Mouse (Mus musculus): Measurements from ENCODE around the gene Oprd1. TPM values are rescaled to one million over a fixed set of nuclear protein-coding genes. Genes with fewer than 3 reads are reported as not detected.

Gene Oprd1
- polyA plus RNA-seq (2012; rRNA removed) = 0.20 and 0.56 TPM in 2 replicates

DNA sequence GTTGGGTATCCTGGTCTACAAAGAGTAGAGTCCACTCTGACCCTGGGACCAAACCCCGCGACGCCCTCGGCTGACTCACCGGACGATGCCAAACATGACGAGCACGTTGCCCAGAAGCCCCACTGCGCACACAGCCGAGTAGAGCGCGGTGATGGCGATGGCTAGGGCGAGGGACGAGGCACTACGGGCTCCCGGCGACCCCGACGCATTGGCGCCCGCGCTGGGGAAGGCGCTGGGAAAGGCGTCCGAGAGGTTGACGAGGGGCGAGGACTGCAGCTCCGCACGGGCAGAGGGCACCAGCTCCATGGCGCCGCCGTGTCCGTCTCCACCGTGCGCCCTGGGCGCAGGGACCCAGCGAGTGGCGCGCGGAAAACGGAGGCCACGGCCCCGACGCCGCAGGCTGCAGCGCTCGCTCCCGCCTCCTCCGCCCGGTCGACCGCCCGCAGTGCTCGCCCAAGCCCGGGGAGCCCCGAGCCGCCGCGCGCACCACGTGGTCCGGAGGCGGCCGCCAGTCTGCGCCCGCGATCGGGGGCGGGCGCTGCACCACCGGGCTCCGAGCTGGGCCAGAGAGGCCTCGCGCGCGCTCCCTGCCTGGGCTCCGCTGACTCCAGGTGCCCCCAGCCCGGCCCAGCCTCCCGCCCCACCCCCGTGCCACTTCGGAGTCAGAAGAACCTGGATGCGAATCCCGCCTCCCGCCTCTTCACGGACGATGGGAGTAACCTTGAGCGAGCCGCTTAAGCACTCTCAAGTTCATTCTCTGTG, at the start of gene Oprd1:
Gene Oprd1, minus strand, starts transcription at position 407 of the 762 bp plus-strand sequence.
- no peak for DNase-seq (ENCODE audit: low read depth, low spot score)
- under 1% methylated on average over 87 of the region's 89 CpGs for WGBS

DNA sequence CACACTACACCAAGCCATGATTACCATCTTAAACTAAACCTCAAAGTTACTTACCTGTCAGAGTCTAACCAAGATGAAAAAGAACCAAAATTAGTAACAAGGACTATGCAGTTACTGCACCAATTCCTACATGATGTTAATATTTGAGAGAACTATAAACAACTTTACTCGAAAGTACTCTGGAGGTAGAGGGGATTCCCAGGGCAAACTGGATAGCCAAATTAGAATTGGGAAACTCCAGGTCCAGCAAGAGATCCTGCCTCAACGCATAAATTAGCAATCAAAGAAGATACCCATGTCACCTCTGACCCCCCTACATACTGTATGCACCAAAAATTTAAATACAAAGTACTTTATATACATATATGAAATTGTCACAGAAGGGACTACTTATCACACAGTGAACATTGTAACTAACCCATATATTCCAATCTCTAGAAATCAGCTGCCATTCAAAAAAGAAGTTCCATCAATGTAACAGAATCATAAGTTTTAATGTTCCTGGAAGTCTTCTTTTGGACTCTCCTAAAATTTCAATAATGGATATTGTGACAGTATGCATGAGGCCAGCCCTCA, 43.6 kb upstream of the Oprd1 start:
- 76% methylated on average over 2 of the region's 2 CpGs for WGBS

DNA sequence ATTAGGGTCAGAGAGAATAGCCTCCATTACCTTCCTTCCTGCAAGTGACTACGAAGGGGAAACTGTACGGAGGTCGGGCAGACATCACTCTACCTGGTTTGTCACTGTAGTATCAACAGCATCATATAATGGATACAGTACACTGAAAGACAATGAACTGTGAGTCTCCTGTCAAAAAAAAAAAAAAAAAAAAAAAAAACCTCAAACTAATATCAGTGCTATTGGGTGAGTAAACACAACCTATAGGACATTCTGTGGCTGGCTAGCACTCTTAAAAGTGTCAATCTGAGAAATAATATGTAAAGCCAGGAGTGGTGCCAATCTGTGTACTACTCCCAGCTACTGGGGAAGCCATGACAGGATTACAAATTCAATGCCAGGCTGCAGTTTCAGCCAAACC, 38.9 kb upstream of the Oprd1 start:
- WGBS = 91% methylated on average over 3 of the region's 3 CpGs
- DNase-seq (ENCODE audit: low read depth, low spot score) = no peak

More for the DNA sequence above, 43.6 kb upstream of the Oprd1 start:
- no peak for DNase-seq (ENCODE audit: low read depth, low spot score)

DNA sequence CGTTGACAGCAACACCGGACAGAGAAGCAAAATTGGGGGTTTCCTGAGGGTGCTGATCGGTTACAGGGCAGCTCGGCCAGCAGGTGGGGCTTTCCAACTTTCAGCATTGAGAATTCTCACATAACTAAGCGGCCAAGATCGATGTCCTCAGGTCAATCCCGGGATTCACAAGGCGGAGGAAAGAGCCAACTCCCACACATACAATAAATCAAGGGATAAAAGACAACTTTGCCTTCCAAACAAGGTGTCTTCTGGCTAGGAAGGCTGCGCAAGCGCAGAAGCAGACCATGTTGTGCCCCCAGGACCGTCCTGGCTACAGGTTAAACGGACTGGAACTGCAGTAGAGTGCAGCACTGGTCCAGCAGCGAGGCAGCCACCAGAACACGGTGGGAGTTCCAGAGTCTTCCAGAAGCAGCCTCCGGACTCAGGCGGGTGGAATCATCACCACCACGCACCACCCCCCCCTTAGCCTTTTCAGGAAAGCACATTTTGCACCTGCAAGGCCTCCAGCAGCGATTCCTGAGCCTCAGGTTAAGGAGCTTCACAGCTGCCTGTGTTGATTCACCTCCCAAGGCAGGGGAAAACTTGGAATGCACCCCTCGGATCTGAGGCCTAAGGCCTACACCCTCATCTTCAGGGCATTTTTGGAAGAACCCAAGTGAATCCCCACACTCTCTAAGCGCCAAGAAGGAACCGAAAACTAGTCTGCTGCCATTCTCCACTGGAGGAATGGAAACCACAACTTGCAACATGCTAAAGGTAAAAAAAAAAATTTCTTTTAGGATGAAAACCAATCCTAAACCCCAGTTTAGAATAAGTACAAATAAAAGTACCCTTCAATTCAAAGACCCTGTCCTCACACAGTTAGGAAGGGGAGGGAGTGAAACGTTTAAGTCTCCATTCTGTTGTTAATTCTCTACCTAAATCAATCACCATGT, 37.7 kb upstream of the Oprd1 start:
- DNase-seq (ENCODE audit: low read depth, low spot score) = no peak
- WGBS = 68% methylated on average over 22 of the region's 22 CpGs

DNA sequence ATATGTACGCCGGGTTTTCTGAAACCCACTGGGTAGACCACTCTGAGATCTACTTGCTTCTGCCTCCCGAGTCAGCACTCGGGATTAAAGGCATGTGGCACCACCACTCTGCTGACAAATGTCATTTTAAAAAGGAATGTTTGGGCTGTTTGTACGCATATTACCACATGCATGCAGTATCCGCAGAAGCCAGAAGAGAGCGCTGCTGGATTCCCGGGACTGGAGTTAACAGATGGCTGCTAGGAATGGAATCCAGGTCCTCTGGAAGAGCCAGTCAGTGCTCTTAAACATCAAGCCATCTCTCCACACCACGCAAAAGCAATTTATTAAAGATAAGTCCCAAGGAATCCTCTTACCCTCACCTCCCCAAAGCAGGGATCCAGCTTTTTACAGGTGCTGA, 36.4 kb upstream of the Oprd1 start:
- no peak for DNase-seq (ENCODE audit: low read depth, low spot score)
- WGBS = 74% methylated on average over 9 of the region's 9 CpGs

DNA sequence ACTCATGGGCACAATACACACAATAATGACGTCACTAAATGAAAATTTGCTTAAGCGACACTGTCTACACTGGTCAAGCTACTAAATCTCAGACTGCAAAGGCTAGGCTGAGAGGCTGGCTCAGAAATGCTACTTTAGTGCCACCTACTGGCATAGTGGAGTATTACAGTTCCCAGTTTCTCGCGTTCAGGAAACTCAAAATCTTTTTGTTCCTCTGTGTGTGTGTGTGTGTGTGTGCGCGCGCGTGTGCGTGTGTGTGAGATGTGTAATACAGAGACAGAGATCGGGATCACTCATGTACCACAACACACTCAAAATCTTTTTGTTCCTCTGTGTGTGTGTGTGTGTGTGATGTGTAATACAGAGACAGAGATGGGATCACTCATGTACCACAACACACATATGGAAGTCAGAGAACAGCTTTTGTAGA, 34.4 kb upstream of the Oprd1 start:
- peak; percentile 67 for DNase-seq (ENCODE audit: low read depth, low spot score)

DNA sequence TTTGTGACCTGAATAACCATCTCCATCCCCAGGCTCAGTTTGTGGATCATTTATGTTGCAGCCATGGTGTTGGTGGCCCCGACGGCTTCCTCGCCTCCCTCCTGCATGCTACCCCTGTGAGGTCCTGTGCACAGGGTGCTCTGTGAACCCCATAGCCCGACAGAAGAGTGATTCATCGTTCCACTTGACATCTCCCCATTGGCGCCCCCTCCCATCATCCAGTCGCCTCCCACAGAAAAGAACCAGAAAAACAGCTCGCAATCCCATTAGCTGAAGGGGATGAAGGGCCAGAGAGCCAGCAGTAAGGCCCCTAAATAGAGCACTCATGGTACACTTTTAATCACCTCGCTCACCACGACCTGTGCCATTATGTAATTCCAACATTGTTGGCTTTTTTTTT, 32.2 kb upstream of the Oprd1 start:
- WGBS = 74% methylated on average over 10 of the region's 10 CpGs
- DNase-seq (ENCODE audit: low read depth, low spot score) = no peak

More for the DNA sequence above, 34.4 kb upstream of the Oprd1 start:
- 3% methylated on average over 10 of the region's 10 CpGs for WGBS

DNA sequence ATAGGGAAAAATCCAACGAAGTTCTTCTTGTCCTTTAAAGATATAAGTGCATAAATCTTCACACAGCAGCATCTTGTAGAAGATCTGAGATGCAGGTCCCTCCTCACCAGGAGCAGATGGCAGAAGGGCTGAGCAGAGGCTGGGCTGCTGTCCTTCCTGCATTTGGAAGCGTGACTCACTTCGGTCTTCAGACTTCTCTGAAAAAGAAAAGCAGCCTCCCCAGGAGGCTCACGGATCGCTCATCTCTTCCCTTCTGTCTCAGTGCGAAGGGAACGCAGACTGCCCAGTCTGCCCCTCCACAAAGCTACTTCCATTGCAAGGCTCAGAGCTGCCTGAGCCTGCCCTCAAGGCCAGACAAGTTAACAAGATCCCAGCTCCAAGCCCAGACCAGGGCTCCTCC, 26.6 kb upstream of the Oprd1 start:
- DNase-seq (ENCODE audit: low read depth, low spot score) = no peak
- 62% methylated on average over 7 of the region's 7 CpGs for WGBS

DNA sequence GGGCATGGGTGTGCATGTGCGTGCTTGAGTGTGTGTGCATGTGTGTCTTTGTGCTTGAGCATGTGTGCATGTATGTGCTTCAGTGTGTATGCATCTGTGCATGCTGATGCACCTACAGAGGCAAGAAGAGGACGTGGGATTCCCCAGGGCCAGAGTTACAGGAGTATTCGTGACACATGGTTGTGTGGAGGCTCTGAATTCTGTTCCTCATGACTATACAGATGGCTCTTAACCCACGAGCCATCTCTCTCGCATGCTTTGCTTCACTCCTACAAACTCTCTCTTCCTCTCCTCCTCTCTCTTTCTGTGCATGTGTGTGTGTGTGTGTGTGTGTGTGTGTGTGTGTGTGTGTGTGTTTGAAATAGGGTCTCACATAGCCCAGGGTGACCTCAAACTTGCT, 25.5 kb upstream of the Oprd1 start:
- WGBS = 76% methylated on average over 5 of the region's 5 CpGs
- no peak for DNase-seq (ENCODE audit: low read depth, low spot score)

DNA sequence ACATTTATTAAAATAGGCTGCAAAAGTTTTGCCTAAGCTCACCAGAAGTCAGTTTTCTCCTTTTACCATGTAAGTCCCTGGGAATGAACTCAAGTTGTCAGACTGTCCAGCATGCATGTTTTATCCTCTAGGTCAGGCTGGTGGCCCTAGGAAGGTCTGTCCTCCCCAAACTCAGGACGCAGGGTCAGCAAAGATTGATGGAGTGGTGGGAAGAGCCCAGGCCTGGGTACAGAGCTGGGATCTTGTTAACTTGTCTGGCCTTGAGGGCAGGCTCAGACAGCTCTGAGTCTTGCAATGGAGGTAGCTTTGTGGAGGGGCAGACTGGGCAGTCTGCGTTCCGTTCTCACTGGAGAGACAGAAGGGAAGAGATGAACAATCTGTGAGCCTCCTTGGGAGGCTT, 25.0 kb upstream of the Oprd1 start:
- 95% methylated on average over 3 of the region's 3 CpGs for WGBS
- DNase-seq (ENCODE audit: low read depth, low spot score) = no peak

DNA sequence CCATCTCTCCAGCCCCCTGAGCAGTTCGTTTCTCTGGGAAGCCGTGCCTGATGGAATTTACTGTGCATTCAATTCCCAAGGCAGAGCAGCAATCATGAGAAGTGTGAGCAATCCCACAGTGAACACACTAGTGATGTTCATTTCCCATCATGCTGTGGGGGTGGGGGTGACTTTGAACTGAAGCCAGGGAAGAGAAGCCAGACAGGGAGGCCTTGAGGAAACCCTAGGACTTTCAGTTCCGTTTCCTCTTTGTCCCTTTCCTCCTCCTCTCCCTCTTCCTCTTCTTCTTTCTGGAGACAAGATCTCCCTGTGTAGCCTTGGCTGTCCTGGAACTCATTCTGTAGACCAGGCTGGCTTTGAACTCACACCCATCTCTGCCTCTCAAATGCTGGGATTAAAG, 23.1 kb upstream of the Oprd1 start:
- WGBS = 79% methylated on average over 3 of the region's 3 CpGs

DNA sequence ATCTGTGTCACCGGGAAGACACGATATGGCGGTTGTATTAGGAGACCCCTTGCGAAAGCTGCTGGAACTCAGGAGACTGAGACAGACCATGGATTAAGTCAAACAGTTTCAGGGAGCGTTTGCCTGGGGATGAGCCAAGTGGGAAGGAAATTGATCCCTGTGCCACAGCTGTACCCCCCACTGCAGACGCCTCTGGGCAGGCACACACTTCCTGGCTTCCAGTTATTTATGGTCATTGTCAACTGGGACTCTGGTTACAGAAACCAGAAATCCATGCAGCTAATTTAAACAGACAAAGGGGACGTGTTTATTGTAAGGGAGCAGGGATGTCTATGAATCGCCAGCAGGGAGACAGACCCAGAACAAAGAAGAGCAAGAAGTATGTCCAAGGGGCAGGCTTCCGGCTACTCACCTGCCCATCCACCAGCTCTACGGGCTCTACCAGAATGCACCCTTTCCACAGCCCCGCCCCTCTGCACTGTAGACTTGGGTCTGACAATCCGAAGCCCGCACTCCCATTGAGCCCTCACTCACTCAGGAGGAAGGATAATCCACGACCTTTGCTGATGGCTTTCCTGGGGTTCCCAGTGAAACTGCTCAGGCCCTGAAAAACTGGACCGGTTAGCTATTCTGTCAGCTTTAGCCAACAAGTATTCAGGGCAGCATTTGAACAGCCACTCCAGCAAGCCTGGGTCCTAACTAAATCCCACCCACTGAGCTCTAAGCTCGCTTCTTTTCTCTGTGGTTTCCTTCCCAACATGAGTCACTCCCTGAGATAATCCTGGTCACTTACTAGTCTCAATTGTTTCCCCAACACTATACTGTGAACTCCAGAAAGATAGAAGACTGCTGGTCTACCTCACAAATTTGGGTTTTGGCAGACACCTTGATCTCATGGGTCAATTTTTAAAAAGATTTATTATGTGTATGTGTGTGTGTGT, 22.3 kb upstream of the Oprd1 start:
- DNase-seq (ENCODE audit: low read depth, low spot score) = no peak
- 54% methylated on average over 16 of the region's 16 CpGs for WGBS

More for the DNA sequence above, 23.1 kb upstream of the Oprd1 start:
- no peak for DNase-seq (ENCODE audit: low read depth, low spot score)

DNA sequence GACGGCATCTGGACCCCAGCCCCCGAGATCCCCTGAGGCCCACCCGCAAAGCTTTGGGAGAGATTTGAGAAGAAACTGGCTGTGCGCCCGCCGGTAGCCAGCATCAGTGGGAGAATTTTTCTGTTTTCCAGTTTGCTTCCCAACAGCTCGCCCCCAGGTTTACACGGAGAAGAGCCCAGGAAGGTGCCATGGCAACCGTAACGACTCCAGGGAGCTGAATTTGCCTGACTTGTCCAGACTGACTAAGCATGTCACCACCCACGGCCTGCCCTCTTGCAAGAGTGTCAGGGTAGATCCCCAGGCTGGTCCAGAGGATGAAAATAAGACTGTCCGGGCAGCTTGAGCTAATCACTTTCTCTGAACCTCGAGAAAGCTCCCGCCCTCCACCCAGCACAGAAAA, 21.4 kb upstream of the Oprd1 start:
- 69% methylated on average over 14 of the region's 14 CpGs for WGBS
- no peak for DNase-seq (ENCODE audit: low read depth, low spot score)

DNA sequence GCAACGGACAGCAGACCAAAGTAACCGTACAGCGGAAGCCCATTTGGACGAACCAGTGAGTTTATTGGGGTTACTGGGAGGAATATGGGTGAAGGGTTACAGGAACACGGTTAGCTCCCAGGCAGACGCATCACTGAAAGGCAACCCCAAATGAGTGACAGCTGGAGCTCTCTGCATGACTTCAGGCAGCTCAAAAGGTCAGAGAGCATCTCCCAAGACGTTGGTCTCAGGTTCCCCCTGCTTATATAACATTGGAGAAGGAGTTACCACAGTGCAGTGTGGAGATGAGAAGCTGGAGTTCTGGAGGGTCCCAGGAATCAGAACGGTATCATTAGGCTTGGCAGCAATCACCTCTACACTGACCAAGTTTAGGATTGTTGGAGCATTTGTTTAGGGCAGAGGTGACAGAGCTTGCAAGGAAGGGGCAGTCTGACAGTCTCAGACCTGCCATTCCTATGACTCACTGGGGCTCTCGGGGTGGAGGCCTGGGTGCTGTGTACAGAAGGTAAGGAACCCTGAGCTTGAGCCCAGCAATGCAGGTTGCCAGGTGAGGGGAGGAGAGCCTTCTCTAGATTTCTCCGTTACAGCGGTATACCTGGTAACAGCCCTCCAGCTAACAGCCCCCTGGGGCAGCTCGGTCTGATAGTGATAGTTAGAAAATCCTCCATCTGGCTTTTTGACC, 12.8 kb upstream of the Oprd1 start:
- 40% methylated on average over 12 of the region's 12 CpGs for WGBS

DNA sequence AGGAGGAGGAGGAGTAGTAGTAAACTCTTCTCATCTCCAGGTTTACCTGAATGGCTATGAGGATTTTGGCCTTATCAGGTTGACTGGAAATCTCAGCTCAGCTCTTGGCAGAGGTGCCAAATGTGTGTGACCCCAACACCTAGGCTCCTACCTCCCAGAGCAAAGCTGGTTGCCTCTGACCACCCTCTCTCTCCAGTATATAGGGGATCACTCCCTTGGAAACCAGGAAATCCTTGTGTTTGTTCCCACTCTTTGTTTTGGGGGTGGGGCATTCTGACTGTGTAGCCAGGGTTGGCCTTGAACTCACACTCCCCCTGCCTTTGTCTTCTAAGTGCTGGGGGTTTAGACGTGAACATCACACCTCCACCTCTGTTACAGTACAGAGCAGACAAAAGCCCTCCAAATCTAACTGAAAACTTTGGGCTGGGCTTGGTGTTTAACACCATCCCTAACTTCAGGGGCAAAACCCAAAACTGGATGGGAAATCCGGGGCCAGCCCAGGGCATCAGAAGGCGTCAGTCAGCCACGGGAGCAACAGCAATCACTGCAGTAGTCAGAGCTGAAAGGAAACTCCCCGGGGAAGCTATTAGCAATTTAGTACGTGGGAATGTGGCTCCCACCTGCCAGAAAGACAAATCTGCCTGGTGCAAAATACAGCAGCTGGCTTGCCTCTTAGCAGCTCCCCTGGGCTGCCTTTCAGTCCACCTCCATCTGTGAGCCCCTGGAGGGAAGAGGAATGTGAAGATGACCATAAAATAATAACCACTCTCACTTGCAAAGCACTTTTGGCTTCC, 10.8 kb upstream of the Oprd1 start:
- DNase-seq (ENCODE audit: low read depth, low spot score) = no peak
- WGBS = 6% methylated on average over 6 of the region's 6 CpGs

More for the DNA sequence above, 12.8 kb upstream of the Oprd1 start:
- DNase-seq (ENCODE audit: low read depth, low spot score) = no peak

DNA sequence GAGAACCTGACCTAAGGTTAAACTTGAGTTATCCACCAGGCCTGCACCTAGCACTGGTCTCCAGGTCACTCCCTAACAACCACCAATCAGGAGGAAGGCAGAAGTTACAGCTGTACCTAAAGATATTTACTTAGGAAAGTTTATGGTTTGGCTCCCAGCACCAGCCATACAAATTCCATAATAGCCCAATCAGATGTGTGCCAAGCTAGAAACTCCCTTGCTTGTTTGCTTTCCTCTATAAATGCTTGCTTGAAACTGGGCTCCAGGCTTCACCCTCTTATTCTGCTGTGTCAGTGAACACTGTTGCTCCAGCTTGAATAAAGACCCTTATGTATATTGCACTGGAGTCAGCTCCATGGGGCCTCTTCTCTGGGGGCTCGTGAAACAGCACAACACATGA, 7.4 kb upstream of the Oprd1 start:
- 18% methylated on average over 1 of the region's 1 CpGs for WGBS

DNA sequence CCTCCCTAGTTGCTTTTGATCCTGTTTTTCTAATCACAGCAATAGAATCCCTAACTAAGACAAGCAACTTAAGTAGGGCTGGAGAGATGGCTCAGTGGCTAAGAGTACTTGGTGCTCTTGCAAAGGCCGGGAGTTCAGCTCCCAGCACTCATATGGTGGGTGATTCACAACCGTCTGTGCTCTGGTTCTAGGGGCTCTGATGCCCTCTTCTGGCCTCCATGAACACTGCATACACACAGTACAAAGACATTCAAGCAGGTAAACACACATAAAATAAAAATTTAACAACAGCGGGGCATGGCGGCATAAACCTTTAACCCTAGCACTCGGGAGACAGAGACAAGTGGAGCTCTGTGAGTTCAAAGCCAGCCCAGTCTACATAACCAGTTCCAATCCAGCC, 1.9 kb upstream of the Oprd1 start:
- DNase-seq (ENCODE audit: low read depth, low spot score) = no peak
- WGBS = 74% methylated on average over 5 of the region's 5 CpGs

More for the DNA sequence above, 7.4 kb upstream of the Oprd1 start:
- DNase-seq (ENCODE audit: low read depth, low spot score) = peak; percentile 96

DNA sequence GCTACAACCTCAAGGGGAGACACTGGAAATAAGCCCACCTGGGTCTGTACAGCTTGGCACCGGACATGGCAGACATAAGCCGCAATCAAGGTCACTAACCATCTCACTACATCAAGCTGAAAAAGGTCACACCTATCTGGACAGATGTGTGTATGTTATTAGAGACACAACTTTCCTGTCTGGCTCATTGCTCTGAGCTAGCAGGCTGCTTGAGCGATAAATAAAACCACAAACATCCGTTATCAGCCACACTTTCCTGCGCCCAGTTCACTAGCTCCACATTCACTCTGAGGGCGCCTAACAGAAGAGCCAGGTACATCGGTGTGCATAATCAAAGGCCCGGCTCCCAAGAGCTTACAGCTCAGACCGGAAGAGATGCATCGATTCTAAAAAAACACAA, 806 bp upstream of the Oprd1 start:
- DNase-seq (ENCODE audit: low read depth, low spot score) = no peak
- WGBS = 60% methylated on average over 10 of the region's 10 CpGs

Measured in large intestine, adult 2 months (tissue).